Mouse (Mus musculus) heart, adult 11 months (tissue): ENCODE measurements around the gene Frem2.

ENCODE experiments used
- DNase-seq: peaks from one replicate; pipeline ENCODE4 v3.0.0; 2022

Gene Frem2

GRCm38 (mm10) chr3:53465330-53465729, 191.8 kb downstream of the Frem2 start:
- DNase-seq: no peak

GRCm38 (mm10) chr3:53464146-53464698, 192.9 kb downstream of the Frem2 start:
- no peak for DNase-seq
